Mouse (Mus musculus) T-helper 1 cell (primary cell): ENCODE measurements at regions not wholly inside any gene's neighbourhood (a gene's known extent, or its start where the extent isn't known, plus 50 kb on each side); places are given as distances from the start of the nearest gene placed in this dataset.

Experiments
- in situ Hi-C: fragments of 300-600 bp; cut with MboI, MseI; formaldehyde crosslinking; loops from one replicate; pipeline ENCODE4 v1.15.1; 2025; ENCODE audit warnings: high pct_unique_total_duplicates

- in situ Hi-C loops: no loop called here
Measured at GRCm38 (mm10) chr15:62261520-62261919, 1338.7 kb upstream of the A1bg start.

- in situ Hi-C loops: loop anchor here (10.0 kb wide), 1 partner anchor 264 kb away; no protein-coding TSS in a partner anchor
Measured at GRCm38 (mm10) chr15:62258611-62259010, 1335.8 kb upstream of the A1bg start.

DNA sequence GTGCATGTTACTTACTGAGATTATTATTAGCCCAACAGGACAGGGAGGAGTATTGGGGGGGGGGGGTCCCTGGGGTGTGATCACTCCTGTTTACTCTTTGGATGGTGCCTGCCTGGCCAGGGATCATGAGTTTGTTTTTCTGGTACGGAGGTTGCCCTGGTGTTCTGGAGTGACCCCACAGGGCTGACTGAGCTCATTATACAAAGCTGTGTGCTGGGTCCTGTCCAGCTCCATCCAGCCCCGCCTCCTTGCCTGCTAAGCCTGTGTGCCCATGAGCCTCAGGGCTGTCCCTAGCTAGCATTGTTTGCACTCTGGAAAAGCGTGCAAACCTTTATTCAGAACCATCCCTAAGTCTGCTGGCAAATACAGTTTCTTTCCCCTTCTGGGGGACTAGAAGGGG, 1335.1 kb upstream of the A1bg start:
- in situ Hi-C loops: loop anchor here (10.0 kb wide), 1 partner anchor 263 kb away; no protein-coding TSS in a partner anchor

DNA sequence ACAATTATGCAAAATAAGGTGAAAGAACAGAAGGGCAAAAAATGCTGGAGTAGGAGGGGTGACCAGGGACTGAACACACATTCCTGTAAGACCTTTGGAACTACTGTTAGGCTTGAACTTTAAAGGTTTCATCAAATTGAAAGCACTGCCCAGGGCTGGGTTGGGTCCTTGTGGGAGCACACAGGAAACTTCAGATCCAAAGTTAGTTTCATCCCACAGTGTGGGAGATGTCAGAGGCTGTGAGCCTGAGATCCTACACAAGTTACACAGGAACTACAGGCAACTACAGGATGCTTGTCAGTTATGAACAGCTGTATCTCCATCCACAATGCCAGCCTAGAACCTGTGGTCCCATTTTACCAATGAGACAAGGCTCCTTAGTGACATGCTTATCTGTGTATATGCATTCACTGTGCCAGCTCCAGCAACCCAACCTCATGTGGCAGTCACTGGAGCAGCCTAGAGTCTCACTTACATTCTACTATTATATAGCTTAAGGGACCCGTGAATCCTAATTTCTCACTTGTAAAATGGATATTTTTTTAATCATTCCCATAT, 1334.4 kb upstream of the A1bg start:
- in situ Hi-C loops: loop anchor here (10.0 kb wide), 1 partner anchor 262 kb away; no protein-coding TSS in a partner anchor

DNA sequence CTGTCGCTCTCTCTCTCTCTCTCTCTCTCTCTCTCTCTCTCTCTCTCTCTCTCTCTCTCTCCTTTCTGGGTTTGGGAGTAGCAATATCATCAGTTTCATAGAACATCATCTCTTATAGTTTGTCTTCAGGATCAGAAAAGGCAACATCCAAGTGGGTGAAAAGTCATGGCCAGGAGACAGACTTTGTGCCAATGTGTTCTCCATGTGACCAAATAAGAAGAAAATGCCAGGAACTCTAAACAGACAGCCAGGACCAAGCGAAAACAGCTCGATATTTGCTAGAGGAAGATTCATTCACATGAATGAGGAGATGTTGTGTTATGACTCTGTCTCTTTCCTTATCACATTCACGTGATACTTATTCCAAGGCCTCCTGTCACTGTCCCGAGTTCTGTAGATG, 1332.8 kb upstream of the A1bg start:
- in situ Hi-C loops: loop anchor here (10.0 kb wide), 1 partner anchor 261 kb away; no protein-coding TSS in a partner anchor

GRCm38 (mm10) chr15:62253724-62254123, 1330.9 kb upstream of the A1bg start:
- in situ Hi-C loops: loop anchor here (5.0 to 10.0 kb wide), 2 partner anchors 259 to 801 kb away; no protein-coding TSS in a partner anchor

GRCm38 (mm10) chr15:62252078-62252833, 1329.4 kb upstream of the A1bg start:
- in situ Hi-C loops: loop anchor here (5.0 to 10.0 kb wide), 2 partner anchors 257 to 800 kb away; no protein-coding TSS in a partner anchor

GRCm38 (mm10) chr15:62249436-62249835, 1326.6 kb upstream of the A1bg start:
- in situ Hi-C loops: no loop called here

GRCm38 (mm10) chr15:62246561-62247079, 1323.8 kb upstream of the A1bg start:
- in situ Hi-C loops: no loop called here

DNA sequence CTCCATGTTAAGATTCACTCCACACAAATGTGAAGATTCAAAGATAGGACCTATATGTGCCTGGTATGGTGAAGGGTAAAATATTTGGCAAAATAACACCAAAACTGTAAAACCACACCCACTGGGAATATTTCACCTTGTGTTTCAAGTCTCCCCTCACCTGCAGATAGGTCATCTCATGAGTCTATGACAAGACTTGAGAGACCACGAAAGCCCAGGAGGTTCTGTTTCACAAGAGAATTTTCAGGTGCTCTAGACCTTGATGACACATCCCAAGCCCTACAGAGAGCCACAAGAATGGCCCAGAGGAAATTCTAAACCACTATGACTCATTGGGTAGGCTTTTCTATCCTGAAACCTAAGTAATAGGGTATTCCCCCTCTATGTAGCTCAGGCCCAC, 1322.4 kb upstream of the A1bg start:
- in situ Hi-C loops: no loop called here

GRCm38 (mm10) chr15:62244819-62245218, 1322.0 kb upstream of the A1bg start:
- in situ Hi-C loops: loop anchor here (5.0 kb wide), 2 partner anchors 73 to 1088 kb away; no protein-coding TSS in a partner anchor

GRCm38 (mm10) chr15:62240031-62240430, 1317.2 kb upstream of the A1bg start:
- in situ Hi-C loops: loop anchor here (5.0 kb wide), 2 partner anchors 68 to 1083 kb away; no protein-coding TSS in a partner anchor

GRCm38 (mm10) chr15:62238503-62239045, 1315.8 kb upstream of the A1bg start:
- in situ Hi-C loops: loop anchor here (5.0 to 10.0 kb wide), 2 partner anchors 36 to 496 kb away; no protein-coding TSS in a partner anchor

DNA sequence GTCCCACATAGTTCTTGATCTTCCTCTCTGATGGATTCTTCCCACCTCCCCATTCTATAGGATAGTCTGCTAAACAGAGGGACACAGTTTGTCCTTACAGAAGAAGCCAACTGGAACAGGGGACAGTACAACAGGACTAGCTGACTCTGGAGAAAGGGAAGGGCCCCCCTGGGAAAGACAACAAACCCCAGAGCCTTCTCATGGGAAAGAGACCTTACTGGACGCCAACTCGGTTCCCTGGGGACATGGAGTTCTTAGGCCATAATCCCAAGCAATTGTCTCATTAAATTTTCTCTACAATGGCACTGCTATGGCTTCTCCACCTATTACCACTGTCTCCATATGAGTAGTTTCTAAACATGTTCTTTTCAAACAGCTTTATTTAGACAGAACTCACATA, 1313.2 kb upstream of the A1bg start:
- in situ Hi-C loops: loop anchor here (5.0 to 10.0 kb wide), 2 partner anchors 34 to 499 kb away; no protein-coding TSS in a partner anchor

- in situ Hi-C loops: loop anchor here (10.0 kb wide), 1 partner anchor 501 kb away; no protein-coding TSS in a partner anchor
Measured at GRCm38 (mm10) chr15:62234182-62234760, 1311.5 kb upstream of the A1bg start.

DNA sequence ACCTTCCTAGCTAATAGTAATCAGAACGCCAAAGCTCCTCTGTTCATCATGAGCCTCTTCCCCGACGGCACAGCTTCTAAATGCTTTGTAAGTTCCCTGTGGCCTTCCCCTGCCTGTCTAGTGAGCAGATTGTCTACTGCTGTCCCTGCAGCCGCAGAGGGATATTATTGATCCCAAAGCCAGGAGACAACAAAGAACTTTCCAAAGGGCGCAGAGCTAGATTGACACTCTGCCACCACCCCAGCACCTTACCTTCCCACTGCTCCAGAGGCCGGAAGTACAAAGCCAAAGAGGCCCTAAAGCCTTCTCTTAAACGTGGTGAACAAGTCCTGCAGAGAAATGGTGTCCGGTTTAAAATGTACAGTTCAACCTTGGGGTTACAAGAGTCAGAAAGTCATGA, 1310.3 kb upstream of the A1bg start:
- in situ Hi-C loops: loop anchor here (10.0 kb wide), 1 partner anchor 502 kb away; no protein-coding TSS in a partner anchor

- in situ Hi-C loops: loop anchor here (10.0 kb wide), 1 partner anchor 503 kb away; no protein-coding TSS in a partner anchor
Measured at GRCm38 (mm10) chr15:62231709-62232108, 1308.9 kb upstream of the A1bg start.

DNA sequence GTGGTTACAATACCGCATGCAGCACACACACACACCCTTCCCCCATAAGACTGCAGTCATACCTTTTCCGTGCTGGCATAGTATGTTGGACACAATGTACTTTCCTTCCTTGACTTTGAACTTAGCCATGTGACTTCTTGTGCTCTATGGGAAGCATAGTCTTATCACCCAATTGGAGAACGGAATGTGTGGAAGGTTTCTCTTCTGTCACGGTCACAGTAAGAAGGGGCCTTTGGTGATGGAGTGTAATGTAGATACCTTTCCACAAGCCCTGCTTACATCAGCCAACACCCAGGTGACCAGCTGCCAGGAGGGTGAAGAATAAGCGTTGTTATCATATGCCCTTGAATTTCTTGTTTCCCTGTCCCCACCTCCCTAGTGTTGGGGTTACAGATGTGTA, 1308.0 kb upstream of the A1bg start:
- in situ Hi-C loops: loop anchor here (10.0 kb wide), 1 partner anchor 504 kb away; no protein-coding TSS in a partner anchor

DNA sequence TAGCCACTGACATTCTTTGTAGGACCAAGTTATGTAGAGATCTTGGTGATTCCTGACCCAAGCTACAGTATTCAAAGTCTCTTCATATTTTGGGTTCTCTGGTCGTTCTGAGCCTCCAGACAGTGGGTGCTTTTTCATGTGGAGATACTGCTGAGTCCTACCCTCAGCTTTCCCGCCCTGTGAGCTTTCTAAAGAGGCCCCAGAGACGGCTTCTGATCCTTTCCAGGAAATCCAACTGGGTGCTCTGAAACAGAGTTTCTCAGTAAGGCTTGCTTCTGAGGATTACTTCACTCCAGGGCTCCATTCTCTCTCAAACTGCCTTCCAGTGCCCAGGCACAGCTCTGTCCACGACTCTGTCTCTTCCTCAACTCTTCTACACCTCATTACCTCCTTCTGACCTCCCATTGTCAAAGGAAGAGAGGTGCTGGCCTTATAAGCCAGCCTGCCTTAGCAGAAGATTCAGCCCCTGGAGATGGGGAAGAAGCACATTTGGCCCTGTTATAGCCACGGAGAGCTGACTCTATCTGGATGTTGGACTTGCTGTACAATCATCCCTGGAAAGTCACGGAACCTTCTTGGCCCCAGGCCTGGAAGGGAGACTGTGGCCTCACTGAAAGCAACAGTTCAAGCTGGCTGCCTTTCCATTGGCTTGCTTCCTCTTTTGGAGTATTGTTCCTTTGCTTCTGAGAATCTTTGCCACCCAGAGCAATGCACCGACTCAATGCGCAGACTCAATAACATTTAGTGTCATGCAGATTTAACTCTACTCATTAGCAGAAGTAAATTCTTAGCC, 1306.9 kb upstream of the A1bg start:
- in situ Hi-C loops: loop anchor here (10.0 kb wide), 1 partner anchor 505 kb away; no protein-coding TSS in a partner anchor

GRCm38 (mm10) chr15:62229023-62229422, 1306.2 kb upstream of the A1bg start:
- in situ Hi-C loops: no loop called here
